Mouse (Mus musculus) thymus, adult 2 months (tissue): Measurements from ENCODE around the gene Ric3.

ENCODE experiments used
- CTCF ChIP-seq: fragments of 200-500 bp; IDR thresholded peaks from 2 replicates; pipeline ENCODE4 v1.5.1; 2012; ENCODE audit warnings: mild to moderate bottlenecking, control low read depth, low read length, moderate library complexity, borderline replicate concordance; ENCODE audit not compliant: control insufficient read depth, poor library complexity, insufficient read depth; ENCODE audit errors: extremely low read depth
- POLR2A ChIP-seq: fragments of 200-500 bp; IDR thresholded peaks from 2 replicates; pipeline ENCODE4 v1.6.1; 2012; ENCODE audit warnings: mild to moderate bottlenecking, low read length, control low read depth, moderate library complexity; ENCODE audit not compliant: control insufficient read depth, poor library complexity, insufficient read depth; ENCODE audit errors: extremely low read depth

GRCm38 (mm10) chr7:109069641-109070040 lies 13.5 kb downstream of the Ric3 start:
- no peak for TF ChIP-seq POLR2A
- no peak for TF ChIP-seq CTCF
